Mouse (Mus musculus): ENCODE measurements around the gene Hormad1.
A peak's percentile ranks its signal among the peaks of the same experiment; 100 is the strongest.
"Not testable (repeated sequence)": the region's sequence is repeated elsewhere in the genome, so short reads cannot be mapped to it uniquely, and the experiment has no call there.

Hormad1 gene

DNA sequence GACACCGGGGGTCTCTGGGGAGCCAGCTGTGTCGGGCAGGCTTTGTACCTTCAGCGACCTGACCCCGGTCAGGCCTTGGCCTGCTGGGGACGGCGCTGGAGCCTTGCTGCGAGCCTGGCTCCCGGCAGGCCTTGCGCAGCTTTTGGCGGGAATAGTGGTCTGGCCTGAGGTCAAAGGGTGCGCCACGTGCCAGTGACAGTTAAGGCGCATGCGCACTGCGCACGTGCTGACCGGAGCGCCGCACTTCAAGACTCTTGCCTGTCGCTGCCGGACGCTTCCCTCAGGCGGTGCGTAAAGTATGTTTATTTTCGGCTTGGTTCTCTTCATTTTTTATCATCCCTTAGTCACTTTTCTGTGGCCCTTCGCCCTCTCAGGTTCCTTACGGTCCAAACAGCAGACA, at the start of gene Hormad1:
Gene Hormad1, plus strand, starts transcription at position 241 of the 400 bp plus-strand sequence.
- DNase-seq (ENCODE audit: low read depth in 2 of 2, low spot score in 2 of 2) = no peak

DNA sequence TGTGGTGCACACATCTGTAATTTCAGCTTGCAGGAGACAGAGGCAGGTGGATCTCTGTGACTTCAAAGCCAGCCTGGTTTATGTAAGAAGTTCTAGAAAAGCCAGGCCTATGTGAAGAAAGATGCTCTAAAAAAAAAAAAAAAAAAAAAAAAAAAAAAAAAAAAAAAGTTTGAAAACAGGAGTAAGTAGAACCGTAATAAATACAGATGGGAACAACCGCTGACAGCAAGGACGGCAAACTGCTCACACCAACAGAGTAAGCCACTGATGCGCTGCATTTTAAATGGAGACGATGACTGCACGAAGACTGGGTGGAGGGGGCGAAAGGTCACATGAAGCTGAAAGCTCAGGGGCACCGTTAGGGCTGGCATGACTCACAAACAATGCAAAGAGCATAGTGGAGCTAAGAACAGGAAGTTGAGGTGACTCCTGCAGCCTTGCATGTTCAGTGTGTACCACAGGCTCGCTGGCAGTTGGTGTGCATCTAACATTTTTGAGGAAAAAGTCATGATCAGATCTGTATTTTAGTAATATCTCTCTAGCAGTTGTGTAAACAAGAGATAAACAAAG, 47.8 kb upstream of the Hormad1 start:
- peak; percentile 14 to 37 for DNase-seq (ENCODE audit: low read depth in 2 of 2, low spot score in 2 of 2)

DNA sequence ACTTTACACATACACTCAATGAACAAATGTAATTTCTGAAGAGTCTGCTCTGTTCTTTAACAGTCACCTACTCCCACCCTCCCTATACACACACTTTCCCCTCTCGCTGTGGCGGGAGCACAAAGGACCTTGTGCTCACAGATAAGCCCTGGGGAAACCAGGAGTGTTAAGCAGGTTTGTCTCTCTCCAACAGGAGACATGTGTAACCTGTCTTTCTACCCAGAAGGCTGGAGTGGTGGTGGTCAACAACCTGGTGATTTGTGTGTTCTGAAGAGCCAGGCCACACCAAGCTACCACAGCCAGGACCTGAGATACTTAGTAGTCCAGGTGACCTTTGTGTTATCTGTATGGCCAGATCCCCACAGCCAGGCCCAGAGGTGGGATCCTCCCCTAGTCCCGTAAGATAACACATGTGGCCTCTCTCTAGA, 42.8 kb upstream of the Hormad1 start:
- DNase-seq (ENCODE audit: low read depth in 2 of 2, low spot score in 2 of 2) = no peak

DNA sequence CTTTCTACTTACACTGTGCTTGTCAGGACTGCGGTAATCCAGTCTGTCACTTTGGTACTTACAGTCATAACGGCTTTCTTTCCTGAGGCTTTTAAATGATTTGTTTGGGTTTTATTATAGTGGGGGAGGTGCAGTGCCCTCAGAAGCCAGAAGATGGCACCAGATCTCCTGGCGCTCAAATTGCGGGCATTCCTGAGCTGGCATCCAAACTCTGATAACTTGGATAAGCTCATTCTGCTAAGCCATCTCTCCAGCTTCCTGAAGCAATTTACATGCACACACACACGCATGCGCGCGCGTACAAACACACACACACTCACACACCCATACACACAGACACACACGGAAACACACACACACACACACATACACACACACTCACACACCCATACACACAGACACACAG, 42.0 kb upstream of the Hormad1 start:
- DNase-seq (ENCODE audit: low read depth in 2 of 2, low spot score in 2 of 2) = peak; percentile 30 to 62

- no peak for DNase-seq (ENCODE audit: low read depth in 2 of 2, low spot score in 2 of 2)
These were observed 40.6 kb upstream of the Hormad1 start for GRCm38 (mm10) chr3:95518891-95519290.

- no peak for DNase-seq (ENCODE audit: low read depth in 2 of 2, low spot score in 2 of 2)
These were observed 40.2 kb upstream of the Hormad1 start for GRCm38 (mm10) chr3:95519315-95519714.

GRCm38 (mm10) chr3:95520100-95520499, 39.4 kb upstream of the Hormad1 start:
- no peak for DNase-seq (ENCODE audit: low read depth in 2 of 2, low spot score in 2 of 2)

- no peak for DNase-seq (ENCODE audit: low read depth in 2 of 2, low spot score in 2 of 2)
These were observed 38.3 kb upstream of the Hormad1 start for GRCm38 (mm10) chr3:95521168-95521567.

- DNase-seq (ENCODE audit: low read depth in 2 of 2, low spot score in 2 of 2) = peak; percentile 42 to 63
These were observed 35.8 kb upstream of the Hormad1 start for GRCm38 (mm10) chr3:95523662-95524061.

GRCm38 (mm10) chr3:95524673-95525072, 34.8 kb upstream of the Hormad1 start:
- DNase-seq (ENCODE audit: low read depth in 2 of 2, low spot score in 2 of 2) = no peak

DNA sequence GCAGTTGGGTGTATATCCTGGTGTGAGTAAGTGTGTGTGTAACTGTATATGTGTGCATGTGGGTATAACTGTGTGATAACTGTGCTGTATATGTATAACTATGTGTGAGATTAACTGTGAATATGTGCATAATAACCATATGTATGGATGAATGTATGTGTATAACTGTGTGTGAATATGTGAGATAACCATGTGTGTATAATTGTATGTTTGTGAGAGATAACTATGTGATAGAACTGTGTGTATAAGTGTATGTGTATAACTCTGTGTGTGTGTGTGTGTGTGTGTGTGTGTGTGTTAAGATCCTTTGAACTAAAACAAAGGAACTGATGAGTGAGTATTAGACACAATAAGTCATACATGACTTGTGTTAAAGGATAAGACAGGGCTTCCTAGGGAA, 33.4 kb upstream of the Hormad1 start:
- DNase-seq (ENCODE audit: low read depth in 2 of 2, low spot score in 2 of 2) = no peak

GRCm38 (mm10) chr3:95526622-95527211, 32.8 kb upstream of the Hormad1 start, which contains the start of gene Ctss:
TSS of gene Ctss (plus strand) at chr3:95526786.
- peak; percentile 21 to 31 for DNase-seq (ENCODE audit: low read depth in 2 of 2, low spot score in 2 of 2)

GRCm38 (mm10) chr3:95529814-95530213, 29.7 kb upstream of the Hormad1 start:
- DNase-seq (ENCODE audit: low read depth in 2 of 2, low spot score in 2 of 2) = no peak

- no peak for DNase-seq (ENCODE audit: low read depth in 2 of 2, low spot score in 2 of 2)
These were observed 28.5 kb upstream of the Hormad1 start for GRCm38 (mm10) chr3:95531025-95531424.

GRCm38 (mm10) chr3:95533364-95533763, 26.1 kb upstream of the Hormad1 start:
- no peak for DNase-seq (ENCODE audit: low read depth in 2 of 2, low spot score in 2 of 2)

DNA sequence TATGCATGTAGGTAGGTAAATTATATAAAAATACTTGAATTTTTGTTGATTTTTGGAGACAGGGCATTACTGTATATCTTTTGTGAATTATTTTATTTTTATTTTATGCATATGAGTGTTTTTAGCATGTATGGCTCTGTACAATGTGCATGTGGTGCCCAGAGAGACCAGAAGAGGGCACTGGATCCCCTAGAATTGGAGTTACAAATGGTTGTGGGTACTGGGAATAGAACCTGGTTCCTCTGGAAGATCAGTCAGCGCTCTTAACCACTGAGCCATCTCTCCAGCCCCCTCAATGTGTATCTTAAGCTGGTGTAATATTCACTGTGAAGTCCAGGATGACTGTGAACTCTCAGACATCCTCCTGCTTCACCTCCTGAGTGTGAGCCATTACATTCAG, 24.6 kb upstream of the Hormad1 start:
- no peak for DNase-seq (ENCODE audit: low read depth in 2 of 2, low spot score in 2 of 2)

DNA sequence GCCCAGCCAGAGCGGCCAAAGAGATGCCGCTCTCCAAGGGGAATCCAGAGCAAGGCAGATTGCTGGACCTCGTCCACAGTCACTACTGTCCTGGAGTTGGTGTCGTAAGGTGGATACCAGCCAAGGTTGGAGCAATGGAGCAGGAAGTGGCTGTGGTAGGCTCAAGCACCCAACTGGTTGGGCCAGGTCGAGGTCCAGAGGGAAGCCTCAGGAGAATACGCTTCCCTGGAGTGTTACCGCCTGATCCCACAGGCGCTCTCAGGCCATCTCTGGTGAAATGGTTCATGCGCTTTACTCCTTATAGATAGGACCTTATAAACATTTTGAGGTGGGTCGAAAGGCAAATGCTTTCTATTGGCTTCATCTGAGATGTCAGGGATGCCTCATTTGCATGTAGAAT, 20.5 kb upstream of the Hormad1 start:
- no peak for DNase-seq (ENCODE audit: low read depth in 2 of 2, low spot score in 2 of 2)

- no peak for DNase-seq (ENCODE audit: low read depth in 2 of 2, low spot score in 2 of 2)
These were observed 19.6 kb upstream of the Hormad1 start for GRCm38 (mm10) chr3:95539837-95540236.

DNA sequence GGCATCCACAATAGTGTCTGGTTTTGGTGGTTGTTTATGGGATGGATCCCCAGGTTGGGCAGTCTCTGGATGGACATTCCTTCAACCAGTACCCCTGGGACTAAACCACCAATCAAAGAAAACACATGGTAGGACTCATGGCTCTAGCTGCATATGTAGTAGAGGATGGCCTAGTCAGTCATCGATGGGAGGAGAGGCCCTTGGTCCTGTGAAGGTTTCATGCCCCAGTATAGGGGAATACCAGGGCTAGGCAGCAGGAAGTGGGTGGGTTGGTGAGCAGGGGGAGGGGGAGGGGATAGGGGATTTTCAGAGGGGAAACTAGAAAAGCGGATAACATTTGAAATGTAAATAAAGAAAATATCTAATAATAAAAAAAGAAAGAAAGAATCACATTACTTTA, 18.3 kb upstream of the Hormad1 start:
- DNase-seq (ENCODE audit: low read depth in 2 of 2, low spot score in 2 of 2) = not testable (repeated sequence)

GRCm38 (mm10) chr3:95542171-95542570, 17.3 kb upstream of the Hormad1 start:
- no peak for DNase-seq (ENCODE audit: low read depth in 2 of 2, low spot score in 2 of 2)

DNA sequence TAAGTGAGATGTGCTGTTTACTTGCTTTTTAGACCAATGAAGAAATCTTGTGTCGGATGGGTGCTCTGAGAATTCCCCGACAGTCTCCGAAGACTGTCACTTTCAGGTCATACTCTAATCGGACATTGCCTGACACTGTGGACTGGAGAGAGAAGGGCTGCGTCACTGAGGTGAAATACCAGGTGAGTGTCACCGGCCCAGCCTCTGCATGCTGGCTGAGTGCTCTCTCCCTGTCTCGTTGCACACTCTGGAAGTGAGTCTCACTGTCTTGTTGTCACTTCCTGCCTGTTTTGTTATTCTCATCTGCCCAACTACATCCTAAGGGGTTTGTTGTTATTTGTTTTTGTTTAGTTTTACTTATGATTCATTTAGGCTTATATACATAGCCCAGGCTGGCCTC, 16.5 kb upstream of the Hormad1 start:
- DNase-seq (ENCODE audit: low read depth in 2 of 2, low spot score in 2 of 2) = no peak

DNA sequence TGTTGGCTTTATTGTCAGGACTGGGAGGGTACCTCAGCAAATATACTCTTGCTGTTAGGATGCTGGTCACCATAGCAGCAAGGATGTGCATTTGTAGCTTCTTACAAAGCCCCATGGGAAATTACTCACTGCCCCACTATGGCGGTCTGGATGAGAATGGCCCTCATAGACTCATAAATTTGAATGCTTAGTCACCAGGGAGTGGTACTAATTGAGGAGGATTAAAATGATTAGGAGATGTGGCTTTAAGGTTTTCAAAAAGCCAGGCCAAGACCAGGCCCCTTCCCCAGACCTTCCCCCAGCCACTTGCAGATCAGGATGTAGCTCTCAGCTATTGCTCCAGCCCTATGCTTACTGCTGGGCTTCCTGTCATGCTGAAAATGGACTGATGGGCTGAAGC, 9.3 kb upstream of the Hormad1 start:
- DNase-seq (ENCODE audit: low read depth in 2 of 2, low spot score in 2 of 2) = no peak

GRCm38 (mm10) chr3:95553986-95554385, 5.5 kb upstream of the Hormad1 start:
- no peak for DNase-seq (ENCODE audit: low read depth in 2 of 2, low spot score in 2 of 2)
